Mouse (Mus musculus): ENCODE results near the gene Zdhhc8. TPM values are rescaled to one million over a fixed set of nuclear protein-coding genes. Genes with fewer than 3 reads are reported as not detected.

The Zdhhc8 gene
- polyA plus RNA-seq, 1 experiment from 2014 or later: 16.3 TPM

- H3K4me3 ChIP-seq (ENCODE audit: low read length): peak overlapping the region; percentile 94
- ATAC-seq (replicated peaks; ENCODE audit: extremely low read depth, insufficient read depth, low FRiP score): no peak
- peak overlapping the region; percentile 95 for H3K9ac ChIP-seq (ENCODE audit: low read length)
- no peaks in the 10 kb centered on the region for H3K9me3 ChIP-seq (replicated peaks; ENCODE audit: control insufficient read depth, low read length)
- WGBS: 13% methylated on average over 13 of the region's 13 CpGs
- H3K4me1 ChIP-seq (ENCODE audit: control insufficient read depth, insufficient read depth, low read length): peaks cover 51% of the 10 kb centered on the region
- no peaks in the 10 kb centered on the region for H3K27me3 ChIP-seq (ENCODE audit: control insufficient read depth, insufficient read depth, low read length)
- peak overlapping the region; percentile 96 for H3K27ac ChIP-seq (ENCODE audit: low read length)
- H3K36me3 ChIP-seq (ENCODE audit: control insufficient read depth, insufficient read depth): peaks cover 5% of the 10 kb centered on the region
- peak overlapping the region; percentile 82 for H3K4me2 ChIP-seq (ENCODE audit: low read depth, low read length)
Measured at GRCm38 (mm10) chr16:18233919-18234670, 841 bp downstream of the Zdhhc8 start.

- no peaks in the 10 kb centered on the region for H3K9me3 ChIP-seq (replicated peaks; ENCODE audit: control insufficient read depth, low read length)
- peak overlapping the region; percentile 82 for H3K4me2 ChIP-seq (ENCODE audit: low read depth, low read length)
- H3K4me1 ChIP-seq (ENCODE audit: control insufficient read depth, insufficient read depth, low read length): peaks cover 57% of the 10 kb centered on the region
- WGBS: 31% methylated on average over 1 of the region's 1 CpGs
- no peaks in the 10 kb centered on the region for H3K27me3 ChIP-seq (ENCODE audit: control insufficient read depth, insufficient read depth, low read length)
- ATAC-seq (replicated peaks; ENCODE audit: extremely low read depth, insufficient read depth, low FRiP score): no peak
- H3K9ac ChIP-seq (ENCODE audit: low read length): peak overlapping the region; percentile 95
- H3K4me3 ChIP-seq (ENCODE audit: low read length): peak overlapping the region; percentile 94; the same call in 1 of the 2 replicates
- H3K27ac ChIP-seq (ENCODE audit: low read length): peak overlapping the region; percentile 2; the same call in 1 of the 2 replicates
- peaks cover under 1% of the 10 kb centered on the region for H3K36me3 ChIP-seq (ENCODE audit: control insufficient read depth, insufficient read depth)
Measured at GRCm38 (mm10) chr16:18233451-18233850, 1.5 kb downstream of the Zdhhc8 start.

GRCm38 (mm10) chr16:18231451-18231850 lies 3.5 kb downstream of the Zdhhc8 start:
- H3K27ac ChIP-seq (ENCODE audit: low read length): peak overlapping the region; percentile 99

GRCm38 (mm10) chr16:18231047-18231446 lies 3.9 kb downstream of the Zdhhc8 start:
- 72% methylated on average over 3 of the region's 3 CpGs for WGBS
- H3K27me3 ChIP-seq (ENCODE audit: control insufficient read depth, insufficient read depth, low read length): no peaks in the 10 kb centered on the region
- peak overlapping the region; percentile 46 for H3K9ac ChIP-seq (ENCODE audit: low read length)
- ATAC-seq (replicated peaks; ENCODE audit: extremely low read depth, insufficient read depth, low FRiP score): no peak
- H3K4me3 ChIP-seq (ENCODE audit: low read length): no peak overlapping the region
- peaks cover 55% of the 10 kb centered on the region for H3K4me1 ChIP-seq (ENCODE audit: control insufficient read depth, insufficient read depth, low read length)
- peak overlapping the region; percentile 70 for H3K4me2 ChIP-seq (ENCODE audit: low read depth, low read length)
- peaks cover 18% of the 10 kb centered on the region for H3K36me3 ChIP-seq (ENCODE audit: control insufficient read depth, insufficient read depth)
- H3K9me3 ChIP-seq (replicated peaks; ENCODE audit: control insufficient read depth, low read length): no peaks in the 10 kb centered on the region
- peak overlapping the region; percentile 99 for H3K27ac ChIP-seq (ENCODE audit: low read length)

More at GRCm38 (mm10) chr16:18231451-18231850, 3.5 kb downstream of the Zdhhc8 start:
- no peaks in the 10 kb centered on the region for H3K27me3 ChIP-seq (ENCODE audit: control insufficient read depth, insufficient read depth, low read length)
- no peak overlapping the region for H3K4me2 ChIP-seq (ENCODE audit: low read depth, low read length)
- no peak overlapping the region for H3K4me3 ChIP-seq (ENCODE audit: low read length)
- H3K9me3 ChIP-seq (replicated peaks; ENCODE audit: control insufficient read depth, low read length): no peaks in the 10 kb centered on the region
- H3K9ac ChIP-seq (ENCODE audit: low read length): peak overlapping the region; percentile 46; the same call in 1 of the 2 replicates
- WGBS: 82% methylated on average over 4 of the region's 4 CpGs
- H3K36me3 ChIP-seq (ENCODE audit: control insufficient read depth, insufficient read depth): peaks cover 14% of the 10 kb centered on the region
- peaks cover 59% of the 10 kb centered on the region for H3K4me1 ChIP-seq (ENCODE audit: control insufficient read depth, insufficient read depth, low read length)
- ATAC-seq (replicated peaks; ENCODE audit: extremely low read depth, insufficient read depth, low FRiP score): no peak

GRCm38 (mm10) chr16:18230617-18231016 lies 4.3 kb downstream of the Zdhhc8 start:
- Histone ChIP-seq H3K9ac (ENCODE audit: low read length) (peak overlapping the region; percentile 46), H3K9me3 (replicated peaks; ENCODE audit: control insufficient read depth, low read length) (no peaks in the 10 kb centered on the region), H3K4me3 (ENCODE audit: low read length) (no peak overlapping the region), H3K36me3 (ENCODE audit: control insufficient read depth, insufficient read depth) (peaks cover 22% of the 10 kb centered on the region), H3K4me2 (ENCODE audit: low read depth, low read length) (peak overlapping the region; percentile 70), H3K4me1 (ENCODE audit: control insufficient read depth, insufficient read depth, low read length) (peaks cover 50% of the 10 kb centered on the region), H3K27me3 (ENCODE audit: control insufficient read depth, insufficient read depth, low read length) (no peaks in the 10 kb centered on the region), H3K27ac (ENCODE audit: low read length) (peak overlapping the region; percentile 99)
- ATAC-seq (replicated peaks; ENCODE audit: extremely low read depth, insufficient read depth, low FRiP score): 0 out of 2 replicates have a peak, but pooled peaks have one; percentile 0
- 62% methylated on average over 6 of the region's 6 CpGs for WGBS

- Histone ChIP-seq H3K4me1 (ENCODE audit: control insufficient read depth, insufficient read depth, low read length) (peaks cover 50% of the 10 kb centered on the region), H3K4me2 (ENCODE audit: low read depth, low read length) (peak overlapping the region; percentile 70), H3K9ac (ENCODE audit: low read length) (peak overlapping the region; percentile 66), H3K4me3 (ENCODE audit: low read length) (peak overlapping the region; percentile 40), H3K9me3 (replicated peaks; ENCODE audit: control insufficient read depth, low read length) (no peaks in the 10 kb centered on the region), H3K36me3 (ENCODE audit: control insufficient read depth, insufficient read depth) (peaks cover 31% of the 10 kb centered on the region), H3K27me3 (ENCODE audit: control insufficient read depth, insufficient read depth, low read length) (no peaks in the 10 kb centered on the region), H3K27ac (ENCODE audit: low read length) (peak overlapping the region; percentile 99)
- 17% methylated on average over 11 of the region's 11 CpGs for WGBS
- ATAC-seq (replicated peaks; ENCODE audit: extremely low read depth, insufficient read depth, low FRiP score): peak; percentile 72
Measured at GRCm38 (mm10) chr16:18229622-18230021, 5.3 kb downstream of the Zdhhc8 start.

- Histone ChIP-seq H3K4me3 (ENCODE audit: low read length) (peak overlapping the region; percentile 40; the same call in 1 of the 2 replicates), H3K27ac (ENCODE audit: low read length) (peak overlapping the region; percentile 99), H3K27me3 (ENCODE audit: control insufficient read depth, insufficient read depth, low read length) (no peaks in the 10 kb centered on the region), H3K4me1 (ENCODE audit: control insufficient read depth, insufficient read depth, low read length) (peaks cover 47% of the 10 kb centered on the region), H3K4me2 (ENCODE audit: low read depth, low read length) (peak overlapping the region; percentile 70), H3K36me3 (ENCODE audit: control insufficient read depth, insufficient read depth) (peaks cover 39% of the 10 kb centered on the region), H3K9ac (ENCODE audit: low read length) (peak overlapping the region; percentile 55), H3K9me3 (replicated peaks; ENCODE audit: control insufficient read depth, low read length) (no peaks in the 10 kb centered on the region)
- ATAC-seq (replicated peaks; ENCODE audit: extremely low read depth, insufficient read depth, low FRiP score): no peak
- WGBS: 78% methylated on average over 4 of the region's 4 CpGs
Measured at GRCm38 (mm10) chr16:18228856-18229255, 6.1 kb downstream of the Zdhhc8 start.

GRCm38 (mm10) chr16:18227897-18228422 lies 7.0 kb downstream of the Zdhhc8 start:
- no peaks in the 10 kb centered on the region for H3K9me3 ChIP-seq (replicated peaks; ENCODE audit: control insufficient read depth, low read length)
- no peak overlapping the region for H3K4me2 ChIP-seq (ENCODE audit: low read depth, low read length)
- H3K4me3 ChIP-seq (ENCODE audit: low read length): no peak overlapping the region
- H3K27me3 ChIP-seq (ENCODE audit: control insufficient read depth, insufficient read depth, low read length): no peaks in the 10 kb centered on the region
- WGBS: 89% methylated on average over 20 of the region's 20 CpGs
- peaks cover 38% of the 10 kb centered on the region for H3K4me1 ChIP-seq (ENCODE audit: control insufficient read depth, insufficient read depth, low read length)
- ATAC-seq (replicated peaks; ENCODE audit: extremely low read depth, insufficient read depth, low FRiP score): no peak
- no peak overlapping the region for H3K9ac ChIP-seq (ENCODE audit: low read length)
- H3K36me3 ChIP-seq (ENCODE audit: control insufficient read depth, insufficient read depth): peaks cover 47% of the 10 kb centered on the region
- H3K27ac ChIP-seq (ENCODE audit: low read length): no peak overlapping the region

GRCm38 (mm10) chr16:18227187-18227586 lies 7.7 kb downstream of the Zdhhc8 start:
- Histone ChIP-seq H3K36me3 (ENCODE audit: control insufficient read depth, insufficient read depth) (peaks cover 49% of the 10 kb centered on the region), H3K9ac (ENCODE audit: low read length) (no peak overlapping the region), H3K9me3 (replicated peaks; ENCODE audit: control insufficient read depth, low read length) (no peaks in the 10 kb centered on the region), H3K27ac (ENCODE audit: low read length) (no peak overlapping the region), H3K4me1 (ENCODE audit: control insufficient read depth, insufficient read depth, low read length) (peaks cover 38% of the 10 kb centered on the region), H3K27me3 (ENCODE audit: control insufficient read depth, insufficient read depth, low read length) (no peaks in the 10 kb centered on the region), H3K4me3 (ENCODE audit: low read length) (no peak overlapping the region), H3K4me2 (ENCODE audit: low read depth, low read length) (no peak overlapping the region)
- ATAC-seq (replicated peaks; ENCODE audit: extremely low read depth, insufficient read depth, low FRiP score): no peak
- WGBS: 94% methylated on average over 13 of the region's 13 CpGs

Data from heart, embryonic 16.5 days (tissue).